Mouse (Mus musculus) layer of hippocampus, adult 6 months (tissue): ENCODE data around the gene Jazf1. TPM values are rescaled to one million over a fixed set of nuclear protein-coding genes. Genes with fewer than 3 reads are reported as not detected.

Experiments
- long read RNA-seq, 2 experiments: library from polyadenylated mRNA; unstranded; transcript quantifications; one replicate each; pipeline ENCODE4 v2.0.0; 2019 to 2020
- polyA plus RNA-seq: library from polyadenylated mRNA; unstranded; fragments of <200 nt; fragmentation: Nextera tagmentation; gene quantifications from 2 replicates; pipeline ENCODE4 v1.2.3, GENCODE M21; 2021

Jazf1 gene
- polyA plus RNA-seq: 16.2 and 21.0 TPM in 2 replicates
- long read RNA-seq, experiment 1, transcript Jazf1-201 (5 exons, 2,203 nt): major isoform, 5 of 9 reads
- long read RNA-seq, experiment 1, partial matches to known transcripts: 2 of 9 reads
- long read RNA-seq, experiment 1, other reads (novel, unspliced or antisense): 2 of 9 reads
- long read RNA-seq, experiment 2, transcript Jazf1-201 (5 exons, 2,203 nt): major isoform, 79 of 94 reads
- long read RNA-seq, experiment 2, partial matches to known transcripts: 3 of 94 reads
- long read RNA-seq, experiment 2, other reads (novel, unspliced or antisense): 12 of 94 reads

GRCm38 (mm10) chr6:53067989-53068874, at the start of gene Jazf1:
Jazf1 (minus strand) TSS chr6:53068631.

Other genes starting within 250 kb of the Jazf1 start
- 1.8 and 3.6 TPM in 2 replicates for gene Creb5, start 218.6 kb upstream of the Jazf1 start, polyA plus RNA-seq